Mouse (Mus musculus) myocyte (in vitro differentiated cells): Measurements from ENCODE around the gene Pip5kl1.

Experiments used
- MAX ChIP-seq: IDR thresholded peaks from one replicate; pipeline ENCODE4 v1.6.1; 2011; ENCODE audit warnings: low read depth, mild to moderate bottlenecking, control low read depth
- MYOD1 ChIP-seq, 3 experiments: IDR thresholded peaks; one replicate each; pipeline ENCODE4 v1.6.1; 2011; ENCODE audit warnings: control low read depth in 2 of 3, low read depth in 2 of 3, mild to moderate bottlenecking in 2 of 3, moderate library complexity in 1 of 3; ENCODE audit not compliant: insufficient read length in 2 of 3, control insufficient read depth in 1 of 3
- MYOG ChIP-seq, 3 experiments: IDR thresholded peaks; one replicate each; pipeline ENCODE4 v1.6.1; 2011; ENCODE audit warnings: control low read depth in 2 of 3, low read depth in 2 of 3, mild to moderate bottlenecking in 2 of 3; ENCODE audit not compliant: insufficient read length in 2 of 3, control insufficient read depth in 1 of 3, insufficient read depth in 1 of 3
- POLR2A ChIP-seq: IDR thresholded peaks from one replicate; pipeline ENCODE4 v1.6.1; 2011; ENCODE audit warnings: low read depth, mild to moderate bottlenecking, control low read depth, moderate library complexity; ENCODE audit not compliant: insufficient read length
- POLR2AphosphoS2 ChIP-seq: IDR thresholded peaks from one replicate; pipeline ENCODE4 v1.6.1; 2011; ENCODE audit warnings: low read depth, control low read depth; ENCODE audit not compliant: insufficient read length
- SRF ChIP-seq: IDR thresholded peaks from one replicate; pipeline ENCODE4 v1.6.1; 2011; ENCODE audit warnings: low read depth; ENCODE audit not compliant: control insufficient read depth, insufficient read length
- TCF3 ChIP-seq: IDR thresholded peaks from one replicate; pipeline ENCODE4 v1.6.1; 2011; ENCODE audit warnings: low read depth, control low read depth; ENCODE audit not compliant: insufficient read length
- USF1 ChIP-seq: IDR thresholded peaks from one replicate; pipeline ENCODE4 v1.6.1; 2011; ENCODE audit warnings: low read depth, mild to moderate bottlenecking, control low read depth, moderate library complexity

DNA sequence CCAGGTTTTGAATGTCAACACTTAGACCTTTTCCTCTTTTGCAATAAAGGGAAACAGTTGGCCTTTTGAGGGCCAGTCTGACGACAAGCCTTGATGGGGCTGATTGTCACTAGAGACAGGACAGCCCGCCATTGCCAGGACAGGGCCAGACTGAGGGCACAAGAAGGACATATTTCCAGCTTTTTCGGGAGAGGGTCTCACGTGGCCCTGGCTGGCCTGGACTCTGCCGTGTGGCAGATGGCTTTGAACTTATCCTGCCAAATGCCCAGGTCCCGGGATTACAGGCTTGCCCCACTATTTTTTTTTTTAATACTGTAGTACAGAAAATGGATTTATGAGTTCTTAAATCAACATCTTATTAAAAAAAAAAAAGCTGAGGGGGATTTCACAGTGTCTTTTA is 16.7 kb downstream of the Pip5kl1 start:
- TF ChIP-seq POLR2A (no peak), MAX (no peak), POLR2AphosphoS2 (no peak), MYOG (IDR thresholded peaks at IDR 0.05; ENCODE audit: control insufficient read depth in 1 of 3, insufficient read depth in 1 of 3, insufficient read length in 2 of 3, low read depth in 2 of 3) (no peak), SRF (no peak), MYOD1 (IDR thresholded peaks at IDR 0.05; ENCODE audit: control insufficient read depth in 1 of 3, insufficient read length in 2 of 3, low read depth in 2 of 3) (no peak), USF1 (no peak), TCF3 (no peak)
